Mouse (Mus musculus) ZHBTc4 (cell line): ENCODE results near the gene Tfap2b.

Source experiments
- DNase-seq: peaks from one replicate; pipeline ENCODE4 v3.0.0-alpha.2; 2011; ENCODE audit warnings: low read depth, low spot score

Tfap2b gene

GRCm38 (mm10) chr1:19232743-19233142 lies 24.0 kb downstream of the Tfap2b start:
- no peak for DNase-seq

GRCm38 (mm10) chr1:19233857-19234256 lies 25.1 kb downstream of the Tfap2b start:
- DNase-seq: peak; percentile 51

- peak; percentile 67 for DNase-seq
Measured at GRCm38 (mm10) chr1:19234432-19235205, 25.9 kb downstream of the Tfap2b start.

GRCm38 (mm10) chr1:19236051-19236450 lies 27.3 kb downstream of the Tfap2b start:
- no peak for DNase-seq

GRCm38 (mm10) chr1:19236591-19236990 lies 27.9 kb downstream of the Tfap2b start:
- DNase-seq: peak; percentile 59

GRCm38 (mm10) chr1:19237061-19237460 lies 28.3 kb downstream of the Tfap2b start:
- DNase-seq: no peak

- DNase-seq: no peak
Measured at GRCm38 (mm10) chr1:19237721-19238410, 29.2 kb downstream of the Tfap2b start.

- no peak for DNase-seq
Measured at GRCm38 (mm10) chr1:19240054-19240453, 31.3 kb downstream of the Tfap2b start.

GRCm38 (mm10) chr1:19241316-19241715 lies 32.6 kb downstream of the Tfap2b start:
- DNase-seq: peak; percentile 74

GRCm38 (mm10) chr1:19242021-19242420 lies 33.3 kb downstream of the Tfap2b start:
- no peak for DNase-seq

GRCm38 (mm10) chr1:19245032-19245431 lies 36.3 kb downstream of the Tfap2b start:
- DNase-seq: no peak

- no peak for DNase-seq
Measured at GRCm38 (mm10) chr1:19251286-19251685, 42.6 kb downstream of the Tfap2b start.

GRCm38 (mm10) chr1:19269596-19269995 lies 60.9 kb downstream of the Tfap2b start:
- no peak for DNase-seq
